Mouse (Mus musculus) limb, embryonic 15.5 days (tissue): ENCODE results near the gene Siah1b. TPM values are rescaled to one million over a fixed set of nuclear protein-coding genes. Genes with fewer than 3 reads are reported as not detected.
A peak's percentile ranks its signal among the peaks of the same experiment; 100 is the strongest.

Experiments used
- ATAC-seq: fragments of 200-750 bp; cut with Nextera tagmentation; 2 replicates; pipeline ENCODE4 v1.8.0; 2017; ENCODE audit warnings: low read depth, moderate TSS enrichment; ENCODE audit not compliant: insufficient number of reproducible peaks, low FRiP score, low TSS enrichment
- H3K27ac ChIP-seq: fragments of 300-500 bp; sonication (generic); 2 replicates; pipeline ENCODE4 v1.5.1; 2015; ENCODE audit warnings: moderate library complexity, mild to moderate bottlenecking, inconsistent platforms
- H3K27me3 ChIP-seq: fragments of 300-500 bp; sonication (generic); 2 replicates; pipeline ENCODE4 v1.6.1; 2015; ENCODE audit warnings: inconsistent platforms
- H3K36me3 ChIP-seq: fragments of 300-500 bp; sonication (generic); 2 replicates; pipeline ENCODE4 v1.6.1; 2015; ENCODE audit warnings: inconsistent platforms
- H3K4me1 ChIP-seq: fragments of 300-500 bp; sonication (generic); 2 replicates; pipeline ENCODE4 v1.6.1; 2015; ENCODE audit warnings: inconsistent platforms
- H3K4me2 ChIP-seq: fragments of 300-500 bp; sonication (generic); 2 replicates; pipeline ENCODE4 v1.6.1; 2015; ENCODE audit warnings: mild to moderate bottlenecking, inconsistent platforms
- H3K4me3 ChIP-seq: fragments of 300-500 bp; sonication (generic); 2 replicates; pipeline ENCODE4 v1.5.1; 2015; ENCODE audit warnings: mild to moderate bottlenecking, inconsistent platforms
- H3K9ac ChIP-seq: fragments of 300-500 bp; sonication (generic); 2 replicates; pipeline ENCODE4 v1.6.1; 2015; ENCODE audit warnings: inconsistent platforms
- H3K9me3 ChIP-seq: fragments of 300-500 bp; sonication (generic); 2 replicates; pipeline ENCODE4 v1.6.1; 2016; ENCODE audit warnings: inconsistent platforms
- WGBS: fragments of 180-500 bp; shearing (Covaris S2); methylation state at CpG from one replicate; pipeline ENCODE4 v1.1.7; 2015; 5-methylcytosine and 5-hydroxymethylcytosine counted together
- polyA plus RNA-seq: library from polyadenylated mRNA; unstranded; fragments of >200 nt; fragmentation: Nextera tagmentation; extraction: Ambion mirVana; gene quantifications from 2 replicates; pipeline ENCODE4 v1.2.1, GENCODE M21; 2015

Siah1b gene
- polyA plus RNA-seq: 19.8 and 21.1 TPM in 2 replicates

DNA sequence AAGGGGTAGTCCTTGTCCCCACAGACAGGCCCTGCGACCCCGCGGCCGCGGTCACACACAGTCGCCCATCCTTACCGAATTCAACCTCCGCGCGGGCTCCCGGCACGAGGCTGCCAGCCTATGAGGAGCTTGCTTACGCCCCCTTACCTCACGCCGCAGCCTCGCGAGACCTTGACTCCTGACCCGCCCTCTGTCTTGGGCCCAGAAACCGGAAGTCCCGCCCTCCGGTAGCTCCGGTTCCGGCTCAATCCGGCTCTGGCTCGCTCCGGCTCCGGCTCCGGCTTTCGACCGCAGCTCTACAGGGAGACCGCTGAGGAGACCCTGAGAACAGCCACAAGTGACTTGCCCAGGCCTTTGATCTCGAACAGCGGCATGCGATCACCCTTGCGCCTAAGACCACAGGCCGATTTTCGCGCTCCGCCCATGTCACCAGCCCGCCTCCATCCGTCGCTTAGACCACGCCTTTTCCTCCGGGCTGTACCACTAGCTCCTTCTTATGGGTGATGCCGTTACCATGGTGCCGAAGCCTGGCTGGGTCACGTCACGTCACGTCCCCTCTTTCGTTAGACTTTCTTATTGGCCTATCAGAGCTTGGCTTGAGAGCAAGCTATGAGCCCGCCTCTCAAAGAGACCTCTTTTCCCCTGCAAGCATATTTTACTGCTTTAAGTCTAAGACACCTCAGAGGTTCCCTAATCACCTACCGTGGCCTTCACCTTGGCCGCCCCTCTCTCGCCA is at the start of gene Siah1b:
Siah1b (minus strand) TSS at position 454 of the 736 bp plus-strand sequence.
- H3K4me1 ChIP-seq: no peaks in the 10 kb centered on the region; the same call in 1 of the 2 replicates
- H3K36me3 ChIP-seq: no peaks in the 10 kb centered on the region; the same call in 1 of the 2 replicates
- WGBS: 22% methylated on average over 54 of the region's 54 CpGs
- peak within 1 kb of the TSS; percentile 58 for H3K4me3 ChIP-seq
- peak; percentile 98 for ATAC-seq
- no peaks in the 10 kb centered on the region for H3K9me3 ChIP-seq
- H3K27ac ChIP-seq: peak within 1 kb of the TSS; percentile 91
- H3K27me3 ChIP-seq: no peaks in the 10 kb centered on the region; the same call in 1 of the 2 replicates
- peak within 1 kb of the TSS; percentile 70 for H3K4me2 ChIP-seq
- peak within 1 kb of the TSS; percentile 48 for H3K9ac ChIP-seq

DNA sequence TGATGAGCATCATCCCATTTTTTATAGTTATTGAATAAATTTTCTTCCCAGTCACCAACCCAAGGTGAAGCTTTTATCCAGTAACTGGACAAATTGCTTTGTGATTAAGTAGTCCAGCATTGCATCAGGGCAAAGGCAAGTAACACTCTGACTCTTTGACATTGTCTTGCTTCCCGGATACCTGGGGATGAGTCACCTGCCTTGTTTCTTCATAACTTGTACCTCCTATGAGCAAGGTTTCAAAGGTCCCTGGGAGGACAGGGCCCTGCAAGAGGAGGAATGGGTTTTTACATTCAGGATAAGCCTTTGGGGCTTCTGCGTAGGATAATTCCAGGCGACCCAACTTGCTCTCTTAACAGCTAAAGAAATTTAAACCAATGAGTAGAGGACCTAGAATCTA is 47.6 kb upstream of the Siah1b start:
- no peaks in the 10 kb centered on the region for H3K9me3 ChIP-seq
- 85% methylated on average over 3 of the region's 3 CpGs for WGBS
- no peak overlapping the region for H3K4me3 ChIP-seq
- H3K4me2 ChIP-seq: no peak overlapping the region
- H3K9ac ChIP-seq: no peak overlapping the region
- no peak overlapping the region for H3K27ac ChIP-seq
- no peaks in the 10 kb centered on the region for H3K4me1 ChIP-seq
- H3K36me3 ChIP-seq: no peaks in the 10 kb centered on the region
- ATAC-seq: no peak
- H3K27me3 ChIP-seq: no peaks in the 10 kb centered on the region; the same call in 1 of the 2 replicates

DNA sequence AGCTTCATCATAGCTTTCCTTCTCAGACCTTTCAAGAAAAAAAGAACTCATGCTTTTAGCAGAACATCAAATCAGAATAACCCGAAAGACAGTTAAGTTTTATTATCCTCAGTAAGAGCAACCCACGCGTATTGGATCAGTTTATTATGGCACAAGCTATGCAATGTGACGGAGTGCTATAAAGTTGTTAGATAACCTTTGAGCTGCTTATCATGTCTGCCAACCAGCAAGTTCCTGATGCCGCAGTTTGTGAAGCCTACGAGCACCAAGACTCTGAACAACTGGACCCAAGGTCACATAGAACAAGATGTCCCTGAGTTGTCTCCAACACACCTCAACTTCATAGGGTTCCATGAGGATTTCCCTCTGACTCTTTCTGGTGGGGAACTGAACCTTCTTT is 37.5 kb upstream of the Siah1b start:
- 88% methylated on average over 6 of the region's 6 CpGs for WGBS
- no peaks in the 10 kb centered on the region for H3K36me3 ChIP-seq
- no peaks in the 10 kb centered on the region for H3K9me3 ChIP-seq
- H3K27me3 ChIP-seq: 0 out of 2 replicates have a peak, but pooled peaks cover 6% of the 10 kb centered on the region
- no peak for ATAC-seq
- H3K27ac ChIP-seq: no peak overlapping the region
- H3K9ac ChIP-seq: no peak overlapping the region
- H3K4me1 ChIP-seq: no peaks in the 10 kb centered on the region
- H3K4me2 ChIP-seq: no peak overlapping the region
- no peak overlapping the region for H3K4me3 ChIP-seq

DNA sequence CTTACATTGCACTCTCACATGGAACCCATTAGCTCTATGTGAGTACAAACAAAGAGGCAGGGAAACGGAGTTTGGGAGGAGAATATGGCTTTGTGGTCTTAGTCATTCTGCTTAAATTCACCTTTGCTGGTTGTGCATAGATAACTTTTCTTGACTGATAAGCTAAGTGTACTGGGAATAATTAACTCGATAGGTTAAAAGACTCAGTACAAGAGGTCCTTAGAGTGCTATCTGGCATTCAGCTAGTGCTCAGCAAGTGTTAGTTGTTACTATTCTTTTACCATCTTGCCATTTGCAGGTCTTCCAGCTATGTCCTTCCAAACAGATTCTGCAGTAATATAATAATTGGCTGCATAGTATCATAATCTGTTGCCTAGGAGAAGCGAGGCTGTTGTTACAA is 34.9 kb upstream of the Siah1b start:
- Histone ChIP-seq H3K4me2 (no peak overlapping the region), H3K36me3 (no peaks in the 10 kb centered on the region), H3K27me3 (0 out of 2 replicates have a peak, but pooled peaks cover 6% of the 10 kb centered on the region), H3K4me3 (no peak overlapping the region), H3K4me1 (no peaks in the 10 kb centered on the region), H3K27ac (no peak overlapping the region), H3K9me3 (no peaks in the 10 kb centered on the region), H3K9ac (no peak overlapping the region)
- no peak for ATAC-seq
- 66% methylated on average over 3 of the region's 3 CpGs for WGBS

DNA sequence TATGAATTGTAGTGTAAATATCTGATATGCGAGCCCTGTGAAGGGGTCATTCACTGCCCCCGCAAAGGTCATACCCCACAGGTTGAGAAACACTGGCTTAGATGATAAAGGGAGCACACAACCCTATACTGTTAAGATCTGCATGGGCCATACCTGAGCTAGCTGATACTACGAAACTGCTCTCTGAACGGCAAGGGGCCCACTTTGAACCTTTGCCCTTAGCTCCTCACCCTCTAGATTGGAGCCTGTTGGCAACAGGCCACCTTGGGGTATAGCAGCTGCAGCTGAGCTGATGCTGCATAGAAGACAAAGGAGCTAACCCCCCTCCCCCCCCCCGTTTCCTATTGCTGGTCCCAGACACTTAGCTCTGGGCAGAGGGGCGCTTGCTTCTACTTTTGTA is 26.4 kb upstream of the Siah1b start:
- no peaks in the 10 kb centered on the region for H3K9me3 ChIP-seq
- no peak overlapping the region for H3K9ac ChIP-seq
- H3K4me1 ChIP-seq: no peaks in the 10 kb centered on the region
- no peaks in the 10 kb centered on the region for H3K36me3 ChIP-seq
- WGBS: 74% methylated on average over 6 of the region's 6 CpGs
- H3K27me3 ChIP-seq: 0 out of 2 replicates have a peak, but pooled peaks cover 7% of the 10 kb centered on the region
- H3K27ac ChIP-seq: no peak overlapping the region
- H3K4me2 ChIP-seq: no peak overlapping the region
- ATAC-seq: no peak
- no peak overlapping the region for H3K4me3 ChIP-seq

DNA sequence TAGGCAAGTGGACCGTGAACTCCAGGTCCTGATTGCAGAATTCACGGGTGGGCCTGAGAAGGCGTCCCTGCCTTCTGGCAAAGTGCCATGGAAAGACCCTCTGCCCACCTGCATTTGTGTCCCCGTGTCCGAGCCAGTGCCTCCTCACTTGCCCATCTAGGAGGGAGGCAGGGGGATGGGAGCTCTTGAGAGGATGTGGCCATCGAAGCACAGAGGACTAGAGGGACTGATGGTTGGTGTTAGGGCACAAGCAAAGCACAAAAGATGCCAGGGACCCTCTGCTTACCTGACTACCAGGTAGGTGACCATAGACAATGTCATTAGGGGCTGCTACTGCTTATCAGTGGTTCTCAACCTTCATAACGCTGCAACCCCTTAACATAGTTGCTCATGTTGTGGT is 25.9 kb upstream of the Siah1b start:
- H3K27ac ChIP-seq: no peak overlapping the region
- H3K9me3 ChIP-seq: no peaks in the 10 kb centered on the region
- 0 out of 2 replicates have a peak, but pooled peaks cover 7% of the 10 kb centered on the region for H3K27me3 ChIP-seq
- H3K9ac ChIP-seq: no peak overlapping the region
- WGBS: 88% methylated on average over 7 of the region's 7 CpGs
- H3K36me3 ChIP-seq: no peaks in the 10 kb centered on the region
- no peak overlapping the region for H3K4me2 ChIP-seq
- ATAC-seq: no peak
- no peaks in the 10 kb centered on the region for H3K4me1 ChIP-seq
- no peak overlapping the region for H3K4me3 ChIP-seq

DNA sequence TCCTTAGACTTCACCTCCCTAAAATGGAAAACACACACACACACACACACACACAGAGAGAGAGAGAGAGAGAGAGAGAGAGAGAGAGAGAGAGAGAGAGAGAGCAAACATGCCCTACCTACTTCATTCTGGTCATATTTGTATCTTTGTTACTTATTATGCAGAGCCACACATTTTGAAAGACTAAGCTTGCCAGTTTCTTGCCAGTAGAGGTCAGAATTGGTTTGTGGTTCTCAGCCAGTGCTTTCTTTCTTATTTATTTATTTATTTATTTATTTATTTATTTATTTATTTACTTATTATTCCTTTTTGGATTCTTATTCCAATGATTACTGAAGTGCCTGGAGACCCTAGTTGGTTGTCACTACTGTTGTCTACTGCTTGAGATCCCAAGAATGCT is 25.2 kb upstream of the Siah1b start:
- H3K4me3 ChIP-seq: no peak overlapping the region
- H3K27me3 ChIP-seq: 0 out of 2 replicates have a peak, but pooled peaks cover 7% of the 10 kb centered on the region
- no peaks in the 10 kb centered on the region for H3K36me3 ChIP-seq
- no peak overlapping the region for H3K9ac ChIP-seq
- H3K4me2 ChIP-seq: no peak overlapping the region
- no peaks in the 10 kb centered on the region for H3K9me3 ChIP-seq
- ATAC-seq: no peak
- H3K27ac ChIP-seq: no peak overlapping the region
- H3K4me1 ChIP-seq: no peaks in the 10 kb centered on the region

DNA sequence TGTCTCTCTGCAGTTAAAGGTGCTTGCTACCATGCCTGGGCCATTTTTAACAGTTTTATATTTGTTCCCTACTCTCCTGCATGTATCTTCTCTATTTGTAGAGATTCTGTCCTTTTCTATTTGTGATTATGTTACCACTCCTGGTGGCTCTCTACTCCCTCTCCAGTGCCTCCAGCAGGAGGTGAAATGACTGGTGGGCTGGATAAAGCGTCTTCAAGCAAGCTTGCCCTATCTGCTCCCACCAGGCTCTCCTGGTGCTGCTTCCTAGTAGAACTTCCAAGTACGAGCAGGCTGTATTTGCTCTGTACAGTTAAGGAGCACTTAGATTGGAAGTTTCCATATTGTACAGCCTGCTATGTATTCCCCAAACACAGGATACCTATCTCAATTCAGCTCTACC is 19.5 kb upstream of the Siah1b start:
- Histone ChIP-seq H3K36me3 (no peaks in the 10 kb centered on the region), H3K4me1 (no peaks in the 10 kb centered on the region), H3K4me2 (no peak overlapping the region), H3K27me3 (peaks cover 5% of the 10 kb centered on the region; the same call in 1 of the 2 replicates), H3K9ac (no peak overlapping the region), H3K27ac (no peak overlapping the region), H3K4me3 (no peak overlapping the region), H3K9me3 (no peaks in the 10 kb centered on the region)
- WGBS: 80% methylated on average over 2 of the region's 2 CpGs
- no peak for ATAC-seq

DNA sequence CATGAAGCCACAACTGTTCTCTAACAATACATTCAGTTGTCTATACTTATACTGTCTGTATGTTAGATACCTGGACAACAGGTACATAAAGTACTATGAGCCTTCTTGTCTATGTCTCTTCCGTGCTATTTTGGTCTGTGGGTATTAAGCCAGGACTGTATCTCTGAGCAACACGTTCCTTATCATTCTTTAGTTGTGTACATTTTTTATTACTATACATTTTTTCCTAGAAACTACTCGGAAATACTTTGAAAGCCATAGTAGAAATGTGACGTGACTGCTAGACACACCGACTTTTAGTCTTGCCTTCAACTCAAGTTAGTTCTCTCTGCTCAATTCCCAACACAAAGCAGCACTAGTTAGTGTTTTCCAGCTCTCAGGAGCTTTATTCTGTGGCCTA is 17.1 kb upstream of the Siah1b start:
- Histone ChIP-seq H3K4me1 (no peaks in the 10 kb centered on the region), H3K27me3 (peaks cover 5% of the 10 kb centered on the region; the same call in 1 of the 2 replicates), H3K27ac (no peak overlapping the region), H3K9ac (no peak overlapping the region), H3K9me3 (no peaks in the 10 kb centered on the region), H3K36me3 (no peaks in the 10 kb centered on the region), H3K4me2 (no peak overlapping the region), H3K4me3 (no peak overlapping the region)
- ATAC-seq: no peak
- 86% methylated on average over 5 of the region's 5 CpGs for WGBS

DNA sequence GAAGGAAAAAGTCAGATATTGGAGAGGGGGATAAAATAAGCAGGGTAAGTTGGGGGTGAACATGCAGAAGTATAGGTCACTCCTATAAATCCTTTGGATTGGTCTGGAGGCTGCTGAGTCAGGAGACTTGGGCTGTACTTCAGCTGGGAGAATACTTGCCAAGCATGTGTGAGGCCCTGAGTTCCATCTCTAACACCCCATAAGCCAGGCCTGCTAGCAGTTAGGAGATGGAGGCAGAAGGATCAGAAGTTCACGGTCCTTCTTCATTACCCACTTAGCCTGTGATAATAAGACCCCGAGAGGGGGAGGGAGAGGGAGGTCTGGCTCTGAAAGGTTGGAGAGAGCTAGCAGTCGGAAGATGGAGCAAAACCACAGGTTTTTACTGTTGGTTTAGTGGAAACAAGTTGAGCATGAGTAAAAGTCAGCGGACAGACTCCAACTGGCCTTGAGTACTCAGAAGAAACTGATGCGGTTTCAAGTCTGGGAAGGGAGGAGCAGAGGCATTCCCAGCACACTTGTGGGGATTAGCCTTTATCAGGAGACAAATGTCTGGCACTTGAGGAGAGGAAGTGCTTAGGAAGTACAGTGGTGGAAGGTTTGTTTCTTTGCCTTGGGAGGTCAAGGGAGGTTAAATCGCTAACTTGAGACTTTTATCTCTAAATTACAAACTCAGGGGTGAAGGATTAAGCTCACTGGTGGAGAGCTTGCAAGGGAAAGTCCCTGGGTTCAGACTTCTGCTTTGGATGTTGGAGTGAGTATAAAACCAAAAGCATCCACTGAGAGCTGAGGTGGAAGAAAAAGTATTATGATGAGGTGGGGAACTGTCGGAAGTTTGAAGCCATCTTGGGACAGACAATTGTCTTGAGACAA is 16.2 kb upstream of the Siah1b start:
- no peaks in the 10 kb centered on the region for H3K9me3 ChIP-seq
- ATAC-seq: no peak
- H3K27ac ChIP-seq: no peak overlapping the region
- H3K27me3 ChIP-seq: peaks cover 5% of the 10 kb centered on the region; the same call in 1 of the 2 replicates
- no peaks in the 10 kb centered on the region for H3K4me1 ChIP-seq
- no peak overlapping the region for H3K4me2 ChIP-seq
- H3K36me3 ChIP-seq: no peaks in the 10 kb centered on the region
- no peak overlapping the region for H3K4me3 ChIP-seq
- no peak overlapping the region for H3K9ac ChIP-seq
- WGBS: 44% methylated on average over 7 of the region's 7 CpGs

DNA sequence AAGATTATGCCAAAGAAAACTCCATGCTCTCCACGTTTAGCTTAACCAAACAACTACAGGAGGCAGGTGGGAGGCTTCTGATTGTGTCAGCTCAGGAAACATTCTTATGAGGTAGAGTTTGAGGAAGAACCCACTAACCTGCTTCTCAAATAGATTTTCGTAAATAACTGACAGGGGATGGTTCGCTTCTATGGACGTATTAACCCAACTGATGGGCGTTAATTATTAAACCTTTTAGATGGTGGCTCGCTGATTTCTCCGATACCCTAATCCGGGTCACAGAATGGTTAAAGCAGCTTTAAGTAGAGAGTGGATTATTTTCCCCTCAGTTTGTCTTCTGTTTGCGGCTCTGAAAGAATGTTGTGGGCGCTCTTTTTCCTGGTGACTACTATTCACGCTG is 13.6 kb upstream of the Siah1b start:
- WGBS: 84% methylated on average over 11 of the region's 11 CpGs
- no peaks in the 10 kb centered on the region; the same call in 1 of the 2 replicates for H3K27me3 ChIP-seq
- no peaks in the 10 kb centered on the region for H3K36me3 ChIP-seq
- no peak for ATAC-seq
- no peak overlapping the region for H3K4me3 ChIP-seq
- no peaks in the 10 kb centered on the region for H3K9me3 ChIP-seq
- no peak overlapping the region for H3K27ac ChIP-seq
- H3K4me1 ChIP-seq: no peaks in the 10 kb centered on the region
- H3K9ac ChIP-seq: no peak overlapping the region
- no peak overlapping the region for H3K4me2 ChIP-seq

DNA sequence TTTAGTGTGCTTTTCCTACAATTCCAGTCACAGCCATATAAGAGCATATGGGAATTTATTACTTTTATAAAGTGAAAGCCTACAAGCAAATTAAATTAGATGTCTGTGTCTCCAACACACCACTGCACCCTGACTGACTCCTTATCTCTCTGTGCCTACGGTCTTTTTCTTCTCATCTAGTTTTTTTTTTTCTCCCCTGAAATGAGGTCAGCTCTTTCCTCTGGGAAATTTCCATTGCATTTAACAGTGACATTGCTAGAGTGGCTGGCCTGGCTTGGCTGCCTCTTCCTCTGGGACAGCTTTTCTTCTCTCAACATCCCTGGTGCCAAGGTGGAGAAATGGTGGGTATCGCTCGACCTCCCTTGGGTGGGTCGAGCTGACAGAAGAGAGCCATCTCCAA is 12.3 kb upstream of the Siah1b start, which contains the start of gene Cltrn:
Cltrn (plus strand) TSS at position 249 of the 400 bp plus-strand sequence.
- ATAC-seq: no peak
- 81% methylated on average over 4 of the region's 4 CpGs for WGBS
- H3K4me1 ChIP-seq: no peaks in the 10 kb centered on the region
- no peak within 1 kb of the TSS for H3K4me3 ChIP-seq
- H3K27ac ChIP-seq: no peak within 1 kb of the TSS
- H3K9me3 ChIP-seq: no peaks in the 10 kb centered on the region
- H3K9ac ChIP-seq: no peak within 1 kb of the TSS
- no peak within 1 kb of the TSS for H3K4me2 ChIP-seq
- no peaks in the 10 kb centered on the region for H3K36me3 ChIP-seq
- H3K27me3 ChIP-seq: no peaks in the 10 kb centered on the region; the same call in 1 of the 2 replicates
